Mouse (Mus musculus) embryonic facial prominence, embryonic 14.5 days (tissue): ENCODE measurements around the gene Abcc1. TPM values are rescaled to one million over a fixed set of nuclear protein-coding genes. Genes with fewer than 3 reads are reported as not detected.
A peak's percentile ranks its signal among the peaks of the same experiment; 100 is the strongest.

ENCODE experiments used
- ATAC-seq: fragments of 200-750 bp; cut with Nextera tagmentation; 2 replicates; pipeline ENCODE4 v1.8.0; 2017; ENCODE audit warnings: low read depth, moderate number of reproducible peaks, moderate TSS enrichment
- DNase-seq: peaks from one replicate; pipeline ENCODE4 v3.0.0-alpha.2; 2015; ENCODE audit warnings: low spot score
- H3K27ac ChIP-seq: fragments of 300-500 bp; sonication (generic); replicated peaks from 2 replicates; pipeline ENCODE4 v1.5.1; 2014; ENCODE audit warnings: low read depth, mild to moderate bottlenecking, low read length, moderate library complexity
- H3K27me3 ChIP-seq: fragments of 300-500 bp; sonication (generic); replicated peaks from 2 replicates; pipeline ENCODE4 v1.6.1; 2014; ENCODE audit warnings: low read length; ENCODE audit not compliant: control insufficient read depth, insufficient read depth
- H3K36me3 ChIP-seq: fragments of 300-500 bp; sonication (generic); 2 replicates; pipeline ENCODE4 v1.6.1; 2014; ENCODE audit warnings: low read length, mixed read lengths; ENCODE audit not compliant: control insufficient read depth, insufficient read depth
- H3K4me1 ChIP-seq: fragments of 300-500 bp; sonication (generic); 2 replicates; pipeline ENCODE4 v1.6.1; 2014; ENCODE audit warnings: antibody characterized with exemption, low read length; ENCODE audit not compliant: control insufficient read depth, insufficient read depth
- H3K4me2 ChIP-seq: fragments of 300-500 bp; sonication (generic); 2 replicates; pipeline ENCODE4 v1.6.1; 2014; ENCODE audit warnings: low read depth, mild to moderate bottlenecking, low read length, moderate library complexity, mixed read lengths
- H3K4me3 ChIP-seq: fragments of 300-500 bp; sonication (generic); 2 replicates; pipeline ENCODE4 v1.5.1; 2014; ENCODE audit warnings: low read depth, mild to moderate bottlenecking, low read length
- H3K9ac ChIP-seq: fragments of 300-500 bp; sonication (generic); 2 replicates; pipeline ENCODE4 v1.6.1; 2014; ENCODE audit warnings: low read depth, mild to moderate bottlenecking, low read length, moderate library complexity, mixed read lengths
- H3K9me3 ChIP-seq: fragments of 300-500 bp; sonication (generic); 2 replicates; pipeline ENCODE4 v1.6.1; 2016; ENCODE audit warnings: low read length; ENCODE audit not compliant: control insufficient read depth
- WGBS: fragments of 180-500 bp; shearing (Covaris S2); extraction: QIAGEN DNeasy Blood & Tissue Kit; methylation state at CpG from one replicate; pipeline ENCODE4 v1.1.7; 2014; 5-methylcytosine and 5-hydroxymethylcytosine counted together
- polyA plus RNA-seq: library from polyadenylated mRNA; unstranded; fragments of >200 nt; fragmentation: Nextera tagmentation; extraction: Ambion mirVana; gene quantifications from 2 replicates; pipeline ENCODE4 v1.2.1, GENCODE M21; 2014

Abcc1 gene
- polyA plus RNA-seq, 1 experiment from 2014 or later = 10.4 TPM

- H3K27me3 ChIP-seq = no peaks in the 10 kb centered on the region
- no peak overlapping the region for H3K4me3 ChIP-seq
- WGBS = 77% methylated on average over 3 of the region's 3 CpGs
- no peak overlapping the region for H3K4me2 ChIP-seq
- H3K36me3 ChIP-seq = no peaks in the 10 kb centered on the region
- ATAC-seq = no peak
- no peak overlapping the region for H3K27ac ChIP-seq
- no peaks in the 10 kb centered on the region for H3K9me3 ChIP-seq
- no peaks in the 10 kb centered on the region for H3K4me1 ChIP-seq
- no peak for DNase-seq
- no peak overlapping the region for H3K9ac ChIP-seq
Measured at GRCm38 (mm10) chr16:14352234-14352633, 9.1 kb upstream of the Abcc1 start.

GRCm38 (mm10) chr16:14352663-14353062 is 8.7 kb upstream of the Abcc1 start:
- H3K4me3 ChIP-seq = no peak overlapping the region
- H3K27ac ChIP-seq = no peak overlapping the region
- H3K4me1 ChIP-seq = no peaks in the 10 kb centered on the region
- 51% methylated on average over 5 of the region's 5 CpGs for WGBS
- no peaks in the 10 kb centered on the region for H3K9me3 ChIP-seq
- DNase-seq (no peak), ATAC-seq (no peak)
- H3K36me3 ChIP-seq = no peaks in the 10 kb centered on the region
- no peak overlapping the region for H3K9ac ChIP-seq
- H3K4me2 ChIP-seq = no peak overlapping the region
- no peaks in the 10 kb centered on the region for H3K27me3 ChIP-seq

- ATAC-seq = no peak
- H3K9ac ChIP-seq = no peak overlapping the region
- H3K36me3 ChIP-seq = no peaks in the 10 kb centered on the region
- no peaks in the 10 kb centered on the region for H3K9me3 ChIP-seq
- no peak overlapping the region for H3K4me3 ChIP-seq
- H3K27me3 ChIP-seq = no peaks in the 10 kb centered on the region
- no peaks in the 10 kb centered on the region for H3K4me1 ChIP-seq
- no peak overlapping the region for H3K4me2 ChIP-seq
- WGBS = 71% methylated on average over 2 of the region's 2 CpGs
- no peak for DNase-seq
- no peak overlapping the region for H3K27ac ChIP-seq
Measured at GRCm38 (mm10) chr16:14357859-14358258, 3.5 kb upstream of the Abcc1 start.

GRCm38 (mm10) chr16:14358531-14358930 is 2.8 kb upstream of the Abcc1 start:
- H3K9ac ChIP-seq = no peak overlapping the region
- DNase-seq (no peak), ATAC-seq (no peak)
- no peak overlapping the region for H3K27ac ChIP-seq
- 71% methylated on average over 1 of the region's 1 CpGs for WGBS
- no peaks in the 10 kb centered on the region for H3K27me3 ChIP-seq
- no peaks in the 10 kb centered on the region for H3K36me3 ChIP-seq
- H3K9me3 ChIP-seq = no peaks in the 10 kb centered on the region
- no peaks in the 10 kb centered on the region for H3K4me1 ChIP-seq
- no peak overlapping the region for H3K4me3 ChIP-seq
- H3K4me2 ChIP-seq = no peak overlapping the region

GRCm38 (mm10) chr16:14360931-14361330 is 427 bp upstream of the Abcc1 start:
- 2% methylated on average over 7 of the region's 7 CpGs for WGBS
- H3K4me2 ChIP-seq = peak overlapping the region; percentile 97
- H3K27me3 ChIP-seq = no peaks in the 10 kb centered on the region
- peak overlapping the region; percentile 82 for H3K4me3 ChIP-seq
- peak overlapping the region; percentile 65; the same call in 1 of the 2 replicates for H3K27ac ChIP-seq
- ATAC-seq (peak; percentile 45; the same call in 1 of the 2 replicates), DNase-seq (peak; percentile 45)
- H3K9me3 ChIP-seq = no peaks in the 10 kb centered on the region
- peak overlapping the region; percentile 84 for H3K9ac ChIP-seq
- H3K4me1 ChIP-seq = no peaks in the 10 kb centered on the region
- no peaks in the 10 kb centered on the region for H3K36me3 ChIP-seq

GRCm38 (mm10) chr16:14362099-14362820 is 902 bp downstream of the Abcc1 start:
- peak; percentile 12 for DNase-seq
- Histone ChIP-seq H3K4me2 (peak overlapping the region; percentile 97), H3K27ac (no peak overlapping the region), H3K4me3 (peak overlapping the region; percentile 82), H3K4me1 (no peaks in the 10 kb centered on the region), H3K36me3 (no peaks in the 10 kb centered on the region), H3K27me3 (no peaks in the 10 kb centered on the region), H3K9ac (peak overlapping the region; percentile 84), H3K9me3 (no peaks in the 10 kb centered on the region)
- 30% methylated on average over 7 of the region's 7 CpGs for WGBS
- no peak; the same call in 1 of the 2 replicates for ATAC-seq

- no peaks in the 10 kb centered on the region for H3K36me3 ChIP-seq
- no peak overlapping the region for H3K27ac ChIP-seq
- no peaks in the 10 kb centered on the region for H3K9me3 ChIP-seq
- no peak overlapping the region for H3K4me3 ChIP-seq
- DNase-seq (no peak), ATAC-seq (no peak)
- no peak overlapping the region for H3K9ac ChIP-seq
- no peaks in the 10 kb centered on the region for H3K27me3 ChIP-seq
- WGBS = 95% methylated on average over 3 of the region's 3 CpGs
- H3K4me2 ChIP-seq = no peak overlapping the region
- H3K4me1 ChIP-seq = no peaks in the 10 kb centered on the region
Measured at GRCm38 (mm10) chr16:14363496-14363895, 2.1 kb downstream of the Abcc1 start.

GRCm38 (mm10) chr16:14364066-14364465 is 2.7 kb downstream of the Abcc1 start:
- Histone ChIP-seq H3K27me3 (no peaks in the 10 kb centered on the region), H3K27ac (no peak overlapping the region), H3K4me2 (no peak overlapping the region), H3K36me3 (no peaks in the 10 kb centered on the region), H3K4me1 (no peaks in the 10 kb centered on the region), H3K9me3 (no peaks in the 10 kb centered on the region), H3K9ac (no peak overlapping the region), H3K4me3 (no peak overlapping the region)
- no peak for ATAC-seq
- WGBS = 88% methylated on average over 6 of the region's 6 CpGs
- DNase-seq = no peak

GRCm38 (mm10) chr16:14365457-14365856 is 4.1 kb downstream of the Abcc1 start:
- no peak overlapping the region for H3K4me2 ChIP-seq
- no peak overlapping the region for H3K9ac ChIP-seq
- WGBS = 69% methylated on average over 4 of the region's 4 CpGs
- no peaks in the 10 kb centered on the region for H3K36me3 ChIP-seq
- H3K27me3 ChIP-seq = no peaks in the 10 kb centered on the region
- H3K9me3 ChIP-seq = no peaks in the 10 kb centered on the region
- DNase-seq (no peak), ATAC-seq (no peak)
- no peaks in the 10 kb centered on the region for H3K4me1 ChIP-seq
- H3K4me3 ChIP-seq = no peak overlapping the region
- H3K27ac ChIP-seq = no peak overlapping the region
